Mouse (Mus musculus) frontal cortex, adult (tissue): ENCODE measurements around the gene Bcl11a.
"Not testable (repeated sequence)": the region's sequence is repeated elsewhere in the genome, so short reads cannot be mapped to it uniquely, and the experiment has no call there.

Experiments
- ATAC-seq: cut with Nextera tagmentation; 2 replicates; pipeline ENCODE4 v1.9.2; 2017; ENCODE audit warnings: mild to moderate bottlenecking, moderate library complexity, mixed read lengths; ENCODE audit not compliant: low TSS enrichment

Gene Bcl11a

DNA sequence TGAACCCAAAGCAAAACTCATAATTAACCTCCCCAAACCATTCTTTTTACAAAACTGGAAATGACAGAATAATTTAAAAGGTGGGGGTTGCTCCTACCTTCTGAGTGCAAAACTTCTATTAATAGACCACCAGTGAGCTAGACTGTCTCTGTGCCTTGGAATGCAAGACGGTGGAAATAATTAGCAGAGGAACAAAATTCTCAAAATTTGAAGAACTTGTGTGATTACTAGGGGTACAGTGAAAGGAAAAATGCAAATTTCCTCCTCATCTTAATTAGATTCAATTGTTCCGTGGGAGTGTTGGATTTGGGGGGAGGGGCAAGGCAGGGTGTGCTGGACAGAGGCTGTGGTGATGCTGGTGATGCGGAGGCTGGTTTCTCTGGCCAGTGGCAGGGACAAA, 20.8 kb downstream of the Bcl11a start:
- ATAC-seq: no peak

DNA sequence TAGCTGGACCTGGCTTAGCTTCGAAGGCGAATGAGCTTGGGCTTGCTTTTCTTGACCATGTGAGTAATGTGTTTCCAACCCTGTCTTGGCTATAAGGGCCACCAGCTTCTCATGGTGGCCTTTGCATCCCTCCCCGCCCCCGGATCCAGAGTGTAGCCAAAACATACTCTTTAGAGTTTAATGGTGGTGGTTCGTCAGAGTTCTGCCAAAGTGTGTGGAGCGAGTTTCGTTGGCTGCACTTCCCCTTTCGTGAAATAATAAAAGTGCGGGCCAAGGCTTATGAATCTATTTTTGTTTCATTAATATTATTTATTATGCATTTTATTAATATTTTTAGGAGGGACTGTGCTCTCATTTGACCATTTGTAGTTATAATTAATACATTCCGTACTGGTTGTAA, 21.4 kb downstream of the Bcl11a start:
- no peak for ATAC-seq

DNA sequence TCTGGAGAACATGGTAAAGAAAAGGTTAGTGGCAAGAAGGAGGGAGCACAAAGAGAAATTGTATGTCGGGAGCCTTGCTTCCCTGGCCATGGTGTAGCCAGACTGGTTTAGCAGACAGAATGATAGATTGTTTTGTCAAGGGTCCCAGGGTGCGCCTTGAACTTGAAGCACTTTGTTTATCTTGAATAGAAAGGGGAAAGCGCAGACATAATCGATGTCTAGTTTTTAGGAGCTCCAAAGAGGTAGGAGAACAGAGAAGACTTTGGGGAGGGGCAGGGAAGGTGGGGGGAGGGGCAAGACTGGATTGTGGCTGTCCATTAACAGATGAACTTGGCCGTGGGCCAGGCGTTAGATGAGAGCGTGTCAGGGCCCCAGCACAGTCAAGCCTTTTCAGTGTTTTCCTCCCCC, 22.0 kb downstream of the Bcl11a start:
- no peak for ATAC-seq

DNA sequence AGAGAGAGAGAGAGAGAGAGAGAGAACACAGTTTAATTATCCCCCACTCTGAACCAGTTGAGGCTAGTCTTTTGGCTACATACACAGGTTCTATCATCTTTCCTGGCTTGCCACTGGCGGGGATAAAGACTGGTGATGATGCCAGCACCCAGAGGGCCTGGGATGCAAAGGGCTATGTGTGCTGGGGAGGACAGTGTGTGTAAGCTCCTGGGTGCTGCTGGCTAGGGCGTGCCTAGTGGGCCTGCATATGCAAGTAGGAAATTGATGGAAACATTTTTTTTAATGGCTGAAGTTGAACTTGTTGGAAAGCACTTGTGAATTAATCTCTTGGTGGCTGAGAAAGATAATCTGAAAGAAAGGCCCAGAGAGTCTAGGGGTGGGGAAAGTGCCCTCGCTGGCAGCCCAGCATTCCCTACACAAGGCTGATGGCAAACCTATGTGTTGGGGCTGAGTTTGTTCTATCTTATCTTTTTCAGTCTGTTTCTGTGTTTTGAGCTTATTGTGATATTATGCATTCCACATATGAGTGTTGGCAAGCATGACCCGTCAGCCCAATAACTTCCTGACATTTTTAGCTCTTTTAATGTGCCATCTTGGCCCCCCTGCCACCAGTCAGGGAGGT, 22.7 kb downstream of the Bcl11a start:
- ATAC-seq: no peak

DNA sequence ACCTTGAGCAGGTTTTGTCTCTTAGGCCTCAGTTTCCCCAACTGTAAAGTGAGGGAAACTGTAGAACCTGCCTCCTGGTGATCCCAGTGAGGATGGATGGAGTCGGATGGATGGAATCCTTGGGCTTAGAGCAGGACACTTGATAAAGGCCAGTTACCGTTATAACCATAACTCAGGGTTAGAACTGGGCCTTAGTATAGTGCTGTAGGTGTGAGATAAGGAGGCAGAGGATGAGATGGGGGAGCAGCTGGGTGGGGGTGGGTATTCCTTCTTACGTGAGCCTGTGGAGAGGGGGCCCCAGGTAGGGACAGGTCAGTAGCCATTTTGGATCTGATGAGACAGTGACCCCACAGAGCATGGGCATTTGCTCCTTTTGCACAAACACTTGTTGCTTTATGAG, 23.8 kb downstream of the Bcl11a start:
- no peak for ATAC-seq

DNA sequence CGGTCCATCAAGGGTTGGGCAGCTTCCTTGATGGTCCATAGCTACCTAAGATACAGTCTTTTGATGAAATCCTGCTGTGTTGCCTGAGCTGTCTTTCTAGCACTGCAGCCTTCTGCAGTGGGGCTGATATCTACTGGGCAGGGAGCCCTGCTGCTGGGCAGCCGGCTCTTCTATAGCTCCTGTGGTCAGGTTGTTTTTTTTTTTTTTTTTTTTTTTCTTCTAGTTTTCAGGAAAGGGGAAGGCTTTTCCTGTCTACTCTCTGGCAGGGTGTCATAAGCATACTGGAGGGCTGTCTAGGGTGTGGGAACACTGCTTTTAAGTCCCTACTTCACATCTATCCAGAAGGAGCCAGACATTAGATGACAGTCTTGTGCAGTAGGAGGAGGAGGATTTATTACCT, 24.5 kb downstream of the Bcl11a start:
- no peak for ATAC-seq

DNA sequence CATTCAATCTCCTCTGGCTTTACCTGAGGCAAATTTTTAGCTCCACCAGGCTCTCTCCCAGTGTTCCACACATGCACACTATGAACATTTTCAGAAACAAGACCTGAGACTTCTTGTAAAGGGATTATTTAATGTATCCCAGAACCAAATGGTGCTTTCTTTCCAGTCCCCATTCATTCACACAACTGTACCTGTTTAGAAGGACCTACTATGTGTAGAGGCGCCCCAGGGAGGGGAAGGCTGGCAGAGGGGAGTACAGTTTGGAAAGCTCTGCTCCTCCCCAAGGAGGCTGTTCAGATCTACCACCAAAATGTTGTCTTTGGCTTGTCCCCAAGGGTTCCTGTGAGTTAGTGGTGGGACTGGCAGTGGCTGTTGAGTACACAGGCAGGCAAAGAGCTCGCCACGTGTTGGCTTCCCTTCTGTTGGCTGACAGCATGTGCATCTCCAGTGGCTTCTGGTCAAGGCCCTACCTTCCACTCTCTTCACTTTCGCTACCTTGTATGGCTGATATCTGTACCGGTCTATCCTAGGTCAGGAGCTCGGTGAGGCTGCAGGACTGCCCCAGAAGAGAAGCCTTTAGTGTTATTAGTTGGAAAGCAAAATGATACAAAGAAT, 25.4 kb downstream of the Bcl11a start:
- no peak for ATAC-seq

DNA sequence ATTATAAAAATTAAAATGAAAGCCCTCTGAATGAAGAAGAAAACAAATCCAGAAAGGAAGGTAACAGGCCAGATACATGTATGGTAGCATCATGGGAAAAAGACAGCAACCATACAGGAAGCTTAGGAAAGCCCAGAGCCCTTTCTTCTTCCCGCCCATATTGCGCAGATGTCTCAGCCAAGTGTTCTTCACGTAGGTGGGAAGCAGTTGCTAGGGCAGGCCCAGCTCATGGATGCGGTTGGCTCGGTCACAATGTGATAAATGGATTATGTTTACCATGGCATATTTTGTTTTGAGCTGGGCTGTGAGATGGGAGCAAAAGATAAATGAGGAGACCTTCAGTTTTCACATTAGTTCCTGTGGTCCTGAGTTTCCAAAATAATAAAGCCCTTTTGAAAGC, 29.6 kb downstream of the Bcl11a start:
- ATAC-seq: peak; percentile 35

DNA sequence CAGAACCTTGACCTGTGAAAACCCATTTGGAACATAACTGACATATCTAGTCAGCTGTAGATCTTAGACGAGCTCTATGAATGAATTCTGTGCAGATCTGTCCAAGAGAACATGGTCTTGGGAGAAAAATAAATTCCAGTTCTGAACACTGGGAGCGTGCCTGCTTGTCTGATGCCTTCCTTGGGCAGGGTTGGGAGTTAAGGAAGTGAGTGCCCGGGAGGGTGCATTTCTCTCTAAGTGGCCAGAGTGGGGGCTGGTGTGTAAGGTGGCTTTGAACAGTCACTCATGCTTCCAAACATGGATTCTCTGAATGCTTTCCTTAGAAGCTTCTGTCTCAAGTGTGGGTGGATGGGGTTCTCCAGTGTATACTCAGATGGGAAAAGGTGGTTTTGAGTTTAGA, 31.1 kb downstream of the Bcl11a start:
- peak; percentile 13; the same call in 1 of the 2 replicates for ATAC-seq

DNA sequence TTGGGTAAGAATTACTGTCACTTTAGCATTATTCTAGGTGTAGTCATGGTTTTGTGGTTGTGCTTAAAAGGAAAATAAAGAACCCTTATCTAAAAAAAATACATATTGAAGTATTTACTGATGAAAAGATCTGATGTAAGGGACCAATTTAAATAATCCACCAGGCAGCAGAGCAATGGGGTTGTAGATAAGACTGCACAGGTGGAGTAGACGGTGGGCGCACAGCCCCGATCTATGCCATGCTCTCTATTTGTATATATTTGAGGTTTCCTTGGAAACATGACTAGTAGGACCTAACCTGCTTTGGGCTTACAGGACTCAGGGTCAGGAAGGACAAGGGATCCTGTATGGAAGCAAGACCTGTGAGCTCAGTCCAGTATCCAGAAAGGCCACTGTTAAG, 31.5 kb downstream of the Bcl11a start:
- ATAC-seq: no peak

DNA sequence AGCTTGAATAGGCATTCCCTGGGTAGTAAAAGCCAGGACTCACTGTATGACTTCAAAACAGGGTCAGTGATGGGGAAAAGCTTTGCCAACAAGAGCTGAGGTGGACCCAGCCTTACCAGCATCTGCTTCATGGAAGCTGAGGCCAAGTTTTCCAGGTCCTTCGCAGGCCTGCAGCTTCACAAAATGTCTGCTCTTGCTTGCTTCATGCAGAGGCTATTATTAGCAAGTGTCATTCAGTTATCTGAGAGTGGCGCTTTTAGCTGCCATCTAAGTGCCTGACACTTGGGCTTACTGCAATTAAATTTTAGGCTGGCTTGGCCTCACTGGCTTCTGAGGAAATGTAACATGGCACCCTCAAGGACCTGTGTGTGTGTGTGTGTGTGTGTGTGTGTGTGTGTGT, 32.3 kb downstream of the Bcl11a start:
- no peak for ATAC-seq

DNA sequence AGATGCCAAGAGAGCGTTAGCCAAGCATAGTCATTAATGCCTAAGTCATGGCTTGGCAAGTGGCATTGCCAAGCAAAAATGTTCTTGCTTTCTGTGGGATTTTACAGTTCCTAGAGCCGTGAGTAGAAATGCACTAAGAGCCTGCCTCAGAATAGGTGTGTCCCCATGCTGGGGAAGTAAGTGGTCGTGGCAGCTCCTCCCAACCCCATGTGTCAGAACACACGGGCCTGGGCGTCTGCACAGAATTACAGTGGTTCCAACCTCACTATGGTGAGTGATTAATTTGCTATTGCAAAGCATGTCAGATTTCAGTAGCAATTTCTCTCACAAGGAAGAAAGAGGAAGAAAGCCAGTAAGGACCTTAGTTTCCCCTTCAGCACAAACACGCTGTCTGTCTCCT, 33.9 kb downstream of the Bcl11a start:
- no peak for ATAC-seq

DNA sequence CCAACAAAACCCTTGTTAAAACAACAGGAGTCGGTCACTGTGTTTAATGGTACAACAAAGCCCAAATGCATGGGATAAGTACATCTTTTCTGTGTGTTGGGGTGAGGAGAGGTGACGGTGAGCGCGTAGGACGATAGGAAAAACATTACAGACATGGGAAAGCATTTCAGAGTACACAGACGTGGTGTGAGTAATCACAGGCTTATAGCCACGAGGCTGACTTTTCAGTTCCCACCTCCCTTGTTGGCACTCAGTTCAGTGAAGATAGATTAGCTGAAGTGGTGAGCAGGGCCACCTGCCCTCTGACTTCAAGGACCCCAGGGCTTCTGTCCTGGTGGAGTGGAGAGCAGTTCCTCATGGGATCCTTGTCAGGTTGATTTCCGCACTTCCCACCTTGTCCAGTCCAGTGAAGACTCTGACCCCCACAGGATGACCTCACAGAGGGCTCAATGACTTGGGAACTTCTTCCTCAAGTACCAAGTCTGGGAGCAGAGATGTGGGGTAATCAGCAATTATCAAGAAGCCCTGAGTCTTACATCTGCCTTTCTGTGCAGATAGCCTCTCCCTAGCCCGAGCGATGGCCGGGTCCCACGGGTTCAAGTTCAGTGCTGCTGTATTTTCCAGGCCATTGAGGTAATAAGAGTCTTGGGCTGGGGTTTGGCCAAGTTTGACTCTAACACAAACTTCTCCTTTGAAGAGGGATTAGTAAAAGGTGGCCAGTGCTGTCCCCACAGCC, 37.3 kb downstream of the Bcl11a start:
- ATAC-seq: no peak

DNA sequence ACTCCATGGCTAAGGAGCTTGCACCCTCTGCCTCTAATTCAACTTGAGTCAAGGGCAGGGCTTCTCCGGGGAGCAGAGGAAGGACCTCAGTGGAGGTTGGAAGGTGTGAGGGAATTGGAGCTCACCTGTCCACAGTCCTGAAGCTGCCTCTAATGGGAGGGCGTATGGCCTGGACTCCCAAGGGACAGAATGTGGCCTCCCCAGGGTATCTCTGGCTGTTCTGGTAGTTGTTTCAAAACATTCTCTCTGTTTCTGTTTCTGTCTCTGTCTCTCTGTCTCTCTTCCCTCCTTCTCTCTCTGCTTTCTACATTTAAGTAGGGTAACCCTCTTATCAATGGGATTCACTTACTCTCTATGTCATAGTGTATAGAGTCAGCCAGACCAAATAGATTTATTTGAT, 38.2 kb downstream of the Bcl11a start:
- no peak for ATAC-seq

DNA sequence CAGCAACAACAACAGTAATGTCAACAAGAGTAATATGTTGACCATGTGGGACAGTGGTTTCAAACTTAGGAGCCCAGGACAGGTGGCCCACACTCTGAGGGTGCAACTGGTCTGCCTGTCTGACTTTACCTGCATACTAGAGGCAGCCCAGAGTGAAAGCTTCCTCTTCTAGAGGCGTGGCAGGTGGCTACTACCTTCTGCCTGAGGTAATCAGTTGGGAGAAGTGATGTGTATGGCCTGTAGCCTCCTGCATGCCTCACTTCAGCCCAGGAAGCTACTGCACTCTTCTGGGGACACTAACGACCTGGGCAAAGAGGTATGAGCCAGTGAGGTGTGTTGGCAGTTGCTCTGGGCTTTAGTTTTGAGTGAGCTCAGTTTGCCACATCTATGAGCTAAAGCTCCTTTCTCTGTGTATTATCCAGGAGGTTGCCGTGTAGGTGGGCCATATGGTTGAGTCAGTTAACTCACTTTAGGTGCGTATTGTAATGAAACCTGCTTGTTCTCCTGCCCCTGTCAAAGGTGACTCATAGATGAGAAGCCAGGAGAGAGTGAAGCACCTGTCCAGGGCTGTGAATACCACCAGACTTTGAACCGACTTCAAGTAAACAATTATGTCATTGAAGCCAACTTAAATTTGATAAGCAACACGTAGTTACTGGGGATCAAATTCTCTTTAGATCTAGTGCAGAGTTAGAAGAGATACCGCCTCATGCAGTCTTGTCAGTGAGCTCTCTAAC, 38.9 kb downstream of the Bcl11a start:
- no peak for ATAC-seq

DNA sequence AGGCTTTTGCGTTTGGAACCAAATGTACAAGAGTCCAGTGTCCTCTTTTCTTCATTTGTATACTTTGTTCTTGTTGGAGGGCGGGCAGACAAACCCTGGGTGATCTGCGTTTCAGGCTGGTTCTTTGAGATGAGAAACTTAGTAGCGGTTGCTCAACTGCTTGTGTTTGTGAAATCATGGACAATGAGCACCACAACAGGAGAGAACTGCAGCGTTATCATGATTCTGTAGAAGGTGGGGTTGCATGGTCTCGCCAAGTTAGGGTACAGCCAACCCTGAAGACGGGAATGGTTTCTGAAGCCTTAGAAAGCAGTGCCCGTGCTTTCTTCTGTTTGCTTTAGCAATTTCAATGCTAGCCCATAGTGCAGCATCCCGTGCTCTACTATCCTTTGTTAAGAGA, 43.3 kb downstream of the Bcl11a start:
- ATAC-seq: no peak

DNA sequence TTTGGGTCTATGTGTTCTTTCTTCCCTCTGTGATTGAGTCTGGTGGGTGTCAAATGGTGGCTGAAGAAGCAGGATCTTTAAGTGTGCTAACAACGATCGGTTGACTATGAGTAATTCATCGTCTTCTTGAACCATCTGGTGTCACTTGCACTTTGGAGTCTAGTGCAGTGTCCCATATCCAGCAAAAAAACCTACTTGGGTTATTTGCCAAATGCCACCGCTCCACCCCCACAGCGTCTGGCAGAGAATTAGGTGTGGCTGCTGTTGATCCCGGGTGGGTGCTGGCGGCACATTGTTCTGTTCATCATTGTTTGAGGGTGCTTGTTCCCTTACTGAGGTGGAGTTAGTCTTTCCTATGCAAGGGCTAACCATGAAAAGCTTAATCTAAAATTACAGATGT, 45.0 kb downstream of the Bcl11a start:
- ATAC-seq: no peak

DNA sequence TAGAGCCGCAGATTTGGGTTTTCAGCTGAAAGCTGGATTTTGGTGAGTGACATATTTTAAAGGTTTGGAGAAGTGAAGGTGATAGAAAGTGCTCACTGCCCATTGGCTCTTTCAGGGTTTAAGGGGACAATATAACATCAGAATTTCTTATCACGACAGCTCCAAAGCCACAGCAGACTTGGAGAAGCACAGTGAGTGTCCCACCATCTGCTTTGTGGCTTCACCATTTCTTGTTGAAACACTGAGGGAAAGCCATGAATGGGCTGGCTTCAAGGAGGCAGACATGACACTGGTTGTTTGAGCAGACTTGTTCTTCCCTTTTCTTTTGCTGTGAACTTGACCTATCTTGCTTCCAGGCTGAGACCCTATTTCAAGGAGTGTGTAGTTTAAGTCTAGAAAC, 46.1 kb downstream of the Bcl11a start:
- ATAC-seq: no peak

DNA sequence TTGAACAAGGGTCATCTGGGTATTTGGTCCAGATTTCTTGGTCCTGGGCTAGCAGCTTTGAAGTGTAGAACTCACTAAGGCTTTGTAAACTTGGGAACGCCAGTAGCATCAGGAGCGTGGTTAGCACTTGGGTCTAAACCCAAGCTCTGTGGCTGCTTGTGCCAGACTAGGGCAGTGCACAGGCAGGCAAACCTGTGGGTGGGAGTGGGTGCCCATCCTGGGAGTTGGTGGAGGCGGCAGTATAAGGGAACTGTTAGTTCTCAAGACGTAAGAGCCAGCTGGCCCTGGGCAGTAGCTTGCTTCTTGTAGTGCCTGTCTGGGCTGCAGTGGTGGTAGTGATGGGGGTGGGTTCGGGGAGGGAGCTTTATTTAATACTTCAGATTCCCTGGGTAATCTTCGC, 47.2 kb downstream of the Bcl11a start:
- ATAC-seq: peak; percentile 62

DNA sequence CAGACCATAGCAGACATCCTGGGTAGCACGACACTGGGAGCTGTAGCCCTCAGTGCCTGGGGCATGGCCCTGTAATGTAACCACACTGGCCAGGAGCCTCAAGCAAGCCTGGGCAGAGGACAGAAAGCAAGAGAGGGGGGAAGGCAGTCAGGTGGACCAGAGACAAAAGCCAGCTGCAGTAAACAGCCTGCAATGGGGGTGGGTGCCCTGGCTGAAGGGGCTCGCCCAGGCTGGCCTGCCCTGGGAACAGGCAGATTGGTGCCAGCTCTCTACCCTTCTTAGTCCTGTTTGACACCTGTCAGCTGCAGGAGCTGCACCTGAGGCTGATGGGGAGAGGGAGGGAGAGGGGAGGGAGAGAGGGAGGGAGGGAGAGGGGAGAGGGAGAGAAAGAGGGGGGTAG, 50.1 kb downstream of the Bcl11a start:
- no peak for ATAC-seq

DNA sequence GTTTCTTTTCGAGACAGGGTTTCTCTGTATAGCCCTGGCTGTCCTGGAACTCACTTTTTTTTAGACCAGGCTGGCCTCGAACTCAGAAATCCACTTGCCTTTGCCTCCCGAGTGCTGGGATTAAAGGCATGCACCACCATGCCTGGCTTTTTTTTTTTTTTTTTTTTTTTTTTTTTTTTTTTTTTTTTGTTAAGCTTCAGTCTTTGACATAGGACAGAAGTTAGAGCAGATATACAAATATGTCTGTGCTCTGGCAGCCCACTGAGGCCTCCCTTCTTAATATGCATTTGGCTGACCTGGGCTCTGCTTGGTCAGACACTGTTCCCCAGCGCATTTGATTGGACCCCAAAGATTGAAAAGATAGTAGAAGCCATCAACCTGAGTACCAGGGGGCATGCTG, 51.0 kb downstream of the Bcl11a start:
- ATAC-seq: not testable (repeated sequence)

DNA sequence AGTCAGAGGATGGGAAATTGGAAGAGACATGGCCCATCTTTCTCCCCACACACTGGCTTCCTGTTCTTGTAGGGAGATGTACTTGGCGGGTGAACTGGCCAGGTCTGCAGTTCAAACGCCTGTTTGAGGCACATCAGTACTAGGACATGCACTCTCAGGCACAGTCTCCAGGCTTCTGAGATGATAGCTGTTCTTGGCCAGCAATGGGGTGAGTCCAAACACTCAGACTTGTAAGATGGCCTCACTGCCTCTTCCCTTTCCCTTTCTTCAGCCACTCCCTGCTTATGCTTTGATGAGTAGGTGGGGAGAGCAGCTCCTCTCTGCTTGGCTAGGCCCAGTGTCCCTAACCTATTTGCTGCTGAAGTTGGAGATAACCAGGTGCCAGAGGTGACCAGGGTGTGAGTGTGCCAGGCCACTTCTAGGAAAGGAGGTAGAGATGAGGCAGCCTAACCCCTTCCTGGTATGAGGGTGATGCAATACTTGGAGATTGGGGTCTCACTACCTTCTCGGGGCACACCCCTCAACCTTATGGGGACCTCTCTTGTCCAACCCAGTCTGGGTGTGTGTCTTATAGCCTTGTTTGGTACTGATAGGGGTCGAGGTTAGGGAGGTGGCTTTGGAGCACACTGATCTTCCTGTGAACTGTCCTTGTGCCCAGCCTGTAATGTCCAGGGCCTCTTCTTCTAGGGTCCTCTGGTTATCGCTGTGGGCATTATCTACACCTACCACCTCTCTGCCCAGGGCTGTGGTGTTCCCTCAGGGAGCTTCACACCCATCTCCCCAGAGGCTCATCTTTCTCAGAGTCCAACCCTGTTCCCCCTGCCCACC, 51.7 kb downstream of the Bcl11a start:
- ATAC-seq: no peak
